Mouse (Mus musculus): ENCODE data around the gene Prr36.

Prr36 gene

GRCm38 (mm10) chr8:4245061-4245460, 27.8 kb upstream of the Prr36 start:
- in situ Hi-C loops (cut with MboI, MseI), result no loop called here

- in situ Hi-C loops (cut with MboI, MseI), result no loop called here
Measured at GRCm38 (mm10) chr8:4239193-4239890, 22.1 kb upstream of the Prr36 start.

GRCm38 (mm10) chr8:4238434-4239192, 21.4 kb upstream of the Prr36 start, which contains the start of the genes Map2k7 and Gm49320:
Gene Map2k7 (plus strand): TSS chr8:4238740.
Gene Gm49320 (plus strand): TSS chr8:4238865.
- in situ Hi-C loops (cut with MboI, MseI), result no loop called here

GRCm38 (mm10) chr8:4237814-4238433, 20.7 kb upstream of the Prr36 start:
- in situ Hi-C loops (cut with MboI, MseI), result no loop called here

GRCm38 (mm10) chr8:4230612-4231351, 13.5 kb upstream of the Prr36 start:
- in situ Hi-C loops (cut with MboI, MseI), result no loop called here

- in situ Hi-C loops (cut with MboI, MseI), result loop anchor here (10.0 kb wide), 1 partner anchor 65 kb away; the partner anchor contains the start of gene Evi5l
Measured at GRCm38 (mm10) chr8:4229784-4230183, 12.5 kb upstream of the Prr36 start.

GRCm38 (mm10) chr8:4227919-4228318, 10.7 kb upstream of the Prr36 start:
- in situ Hi-C loops (cut with MboI, MseI), result loop anchor here (10.0 kb wide), 1 partner anchor 63 kb away; the partner anchor contains the start of gene Evi5l

- in situ Hi-C loops (cut with MboI, MseI), result loop anchor here (10.0 kb wide), 1 partner anchor 62 kb away; the partner anchor contains the start of gene Evi5l
Measured at GRCm38 (mm10) chr8:4226739-4227347, 9.6 kb upstream of the Prr36 start, which contains the start of gene Lrrc8e. Gene Lrrc8e (plus strand): TSS chr8:4226827.

GRCm38 (mm10) chr8:4226323-4226722, 9.1 kb upstream of the Prr36 start:
- in situ Hi-C loops (cut with MboI, MseI), result loop anchor here (10.0 kb wide), 1 partner anchor 62 kb away; the partner anchor contains the start of gene Evi5l

- in situ Hi-C loops (cut with MboI, MseI), result loop anchor here (10.0 kb wide), 1 partner anchor 57 kb away; the partner anchor contains the start of gene Evi5l
Measured at GRCm38 (mm10) chr8:4222059-4222458, 4.8 kb upstream of the Prr36 start.

GRCm38 (mm10) chr8:4219617-4220016, 2.4 kb upstream of the Prr36 start:
- in situ Hi-C loops (cut with MboI, MseI), result loop anchor here (10.0 kb wide), 1 partner anchor 55 kb away; the partner anchor contains the start of gene Evi5l

- in situ Hi-C loops (cut with MboI, MseI), result no loop called here
Measured at GRCm38 (mm10) chr8:4216296-4216695, 963 bp downstream of the Prr36 start.

- in situ Hi-C loops (cut with MboI, MseI), result no loop called here
Measured at GRCm38 (mm10) chr8:4214006-4214980, 3.0 kb downstream of the Prr36 start.

GRCm38 (mm10) chr8:4213210-4214005, 3.9 kb downstream of the Prr36 start:
- in situ Hi-C loops (cut with MboI, MseI), result no loop called here

- in situ Hi-C loops (cut with MboI, MseI), result no loop called here
Measured at GRCm38 (mm10) chr8:4212809-4213209, 4.5 kb downstream of the Prr36 start.

GRCm38 (mm10) chr8:4211097-4211496, 6.2 kb downstream of the Prr36 start:
- in situ Hi-C loops (cut with MboI, MseI), result no loop called here

- in situ Hi-C loops (cut with MboI, MseI), result loop anchor here (10.0 kb wide), 1 partner anchor 58 kb away; no protein-coding TSS in a partner anchor
Measured at GRCm38 (mm10) chr8:4207016-4207350, 10.3 kb downstream of the Prr36 start.

- in situ Hi-C loops (cut with MboI, MseI), result loop anchor here (10.0 kb wide), 1 partner anchor 58 kb away; no protein-coding TSS in a partner anchor
Measured at GRCm38 (mm10) chr8:4206182-4207015, 10.9 kb downstream of the Prr36 start.

Measured in T-helper 2 cell (primary cell).